Mouse (Mus musculus): ENCODE measurements at regions not wholly inside any gene's neighbourhood (a gene's known extent, or its start where the extent isn't known, plus 50 kb on each side); places are given as distances from the start of the nearest gene placed in this dataset.

- Histone ChIP-seq H3K36me3 (ENCODE audit: control insufficient read depth, insufficient read depth) (no peaks in the 10 kb centered on the region), H3K4me2 (ENCODE audit: low read depth) (no peak overlapping the region), H3K79me2 (ENCODE audit: control insufficient read depth, insufficient read depth) (no peaks in the 10 kb centered on the region), H3K4me3 (no peak overlapping the region), H3K27me3 (ENCODE audit: control insufficient read depth, insufficient read depth, insufficient read length) (no peaks in the 10 kb centered on the region), H3ac (ENCODE audit: control insufficient read depth, insufficient read length) (no peak overlapping the region)
- TF ChIP-seq REST (IDR thresholded peaks at IDR 0.05; ENCODE audit: insufficient read depth, insufficient read length) (no peak), E2F4 (IDR thresholded peaks at IDR 0.05; ENCODE audit: insufficient read depth) (no peak), MYOD1 (IDR thresholded peaks at IDR 0.05; ENCODE audit: control insufficient read depth in 1 of 3, insufficient read length in 2 of 3, low read depth in 2 of 3) (no peak), USF1 (IDR thresholded peaks at IDR 0.05; ENCODE audit: low read depth) (no peak), POLR2A (IDR thresholded peaks at IDR 0.05; ENCODE audit: insufficient read length, low read depth) (no peak), MYOG (IDR thresholded peaks at IDR 0.05; ENCODE audit: control insufficient read depth in 1 of 3, insufficient read depth in 1 of 3, insufficient read length in 2 of 3, low read depth in 2 of 3) (no peak), MAX (IDR thresholded peaks at IDR 0.05; ENCODE audit: low read depth) (no peak), TCF12 (IDR thresholded peaks at IDR 0.05; ENCODE audit: insufficient read depth, poor library complexity, severe bottlenecking) (no peak), TCF3 (IDR thresholded peaks at IDR 0.05; ENCODE audit: insufficient read length, low read depth) (no peak), SRF (IDR thresholded peaks at IDR 0.05; ENCODE audit: control insufficient read depth, insufficient read length, low read depth) (no peak), POLR2AphosphoS2 (IDR thresholded peaks at IDR 0.05; ENCODE audit: insufficient read length, low read depth) (no peak), CEBPB (IDR thresholded peaks at IDR 0.05; ENCODE audit: insufficient read depth, poor library complexity, severe bottlenecking) (no peak)
These were observed 120.2 kb upstream of the Ugt8a start for GRCm38 (mm10) chr3:126058585-126058984.

GRCm38 (mm10) chr3:126105086-126105485 lies 166.7 kb upstream of the Ugt8a start:
- no peak overlapping the region for H3K4me3 ChIP-seq
- H3K36me3 ChIP-seq (ENCODE audit: control insufficient read depth, insufficient read depth), result no peaks in the 10 kb centered on the region
- no peaks in the 10 kb centered on the region for H3K27me3 ChIP-seq (ENCODE audit: control insufficient read depth, insufficient read depth, insufficient read length)
- TF ChIP-seq E2F4 (IDR thresholded peaks at IDR 0.05; ENCODE audit: insufficient read depth) (no peak), MYOD1 (IDR thresholded peaks at IDR 0.05; ENCODE audit: control insufficient read depth in 1 of 3, insufficient read length in 2 of 3, low read depth in 2 of 3) (no peak)
- no peak overlapping the region for H3ac ChIP-seq (ENCODE audit: control insufficient read depth, insufficient read length)
- H3K4me2 ChIP-seq (ENCODE audit: low read depth), result no peak overlapping the region
- no peaks in the 10 kb centered on the region for H3K79me2 ChIP-seq (ENCODE audit: control insufficient read depth, insufficient read depth)

- Histone ChIP-seq H3K36me3 (ENCODE audit: control insufficient read depth, insufficient read depth) (no peaks in the 10 kb centered on the region), H3K27me3 (ENCODE audit: control insufficient read depth, insufficient read depth, insufficient read length) (no peaks in the 10 kb centered on the region), H3ac (ENCODE audit: control insufficient read depth, insufficient read length) (no peak overlapping the region), H3K4me2 (ENCODE audit: low read depth) (no peak overlapping the region), H3K4me3 (no peak overlapping the region), H3K79me2 (ENCODE audit: control insufficient read depth, insufficient read depth) (no peaks in the 10 kb centered on the region)
- TF ChIP-seq POLR2AphosphoS2 (IDR thresholded peaks at IDR 0.05; ENCODE audit: insufficient read length, low read depth) (no peak), REST (IDR thresholded peaks at IDR 0.05; ENCODE audit: insufficient read depth, insufficient read length) (no peak), SRF (IDR thresholded peaks at IDR 0.05; ENCODE audit: control insufficient read depth, insufficient read length, low read depth) (no peak), E2F4 (IDR thresholded peaks at IDR 0.05; ENCODE audit: insufficient read depth) (no peak), TCF3 (IDR thresholded peaks at IDR 0.05; ENCODE audit: insufficient read length, low read depth) (no peak), MYOD1 (IDR thresholded peaks at IDR 0.05; ENCODE audit: control insufficient read depth in 1 of 3, insufficient read length in 2 of 3, low read depth in 2 of 3) (no peak), MAX (IDR thresholded peaks at IDR 0.05; ENCODE audit: low read depth) (no peak), TCF12 (IDR thresholded peaks at IDR 0.05; ENCODE audit: insufficient read depth, poor library complexity, severe bottlenecking) (no peak), POLR2A (IDR thresholded peaks at IDR 0.05; ENCODE audit: insufficient read length, low read depth) (no peak), CEBPB (IDR thresholded peaks at IDR 0.05; ENCODE audit: insufficient read depth, poor library complexity, severe bottlenecking) (no peak), MYOG (IDR thresholded peaks at IDR 0.05; ENCODE audit: control insufficient read depth in 1 of 3, insufficient read depth in 1 of 3, insufficient read length in 2 of 3, low read depth in 2 of 3) (no peak), USF1 (IDR thresholded peaks at IDR 0.05; ENCODE audit: low read depth) (no peak)
These were observed 171.0 kb upstream of the Ugt8a start for GRCm38 (mm10) chr3:126109371-126109770.

GRCm38 (mm10) chr3:126117849-126118248 lies 179.4 kb upstream of the Ugt8a start:
- H3K4me3 ChIP-seq, result no peak overlapping the region
- no peak overlapping the region for H3ac ChIP-seq (ENCODE audit: control insufficient read depth, insufficient read length)
- no peaks in the 10 kb centered on the region for H3K27me3 ChIP-seq (ENCODE audit: control insufficient read depth, insufficient read depth, insufficient read length)
- H3K4me2 ChIP-seq (ENCODE audit: low read depth), result no peak overlapping the region
- H3K36me3 ChIP-seq (ENCODE audit: control insufficient read depth, insufficient read depth), result no peaks in the 10 kb centered on the region
- H3K79me2 ChIP-seq (ENCODE audit: control insufficient read depth, insufficient read depth), result no peaks in the 10 kb centered on the region
- no peak for TF ChIP-seq MYOG (IDR thresholded peaks at IDR 0.05; ENCODE audit: control insufficient read depth in 1 of 3, insufficient read depth in 1 of 3, insufficient read length in 2 of 3, low read depth in 2 of 3)
- TF ChIP-seq POLR2A (IDR thresholded peaks at IDR 0.05; ENCODE audit: insufficient read length, low read depth), result no peak
- no peak for TF ChIP-seq USF1 (IDR thresholded peaks at IDR 0.05; ENCODE audit: low read depth)
- no peak for TF ChIP-seq SRF (IDR thresholded peaks at IDR 0.05; ENCODE audit: control insufficient read depth, insufficient read length, low read depth)
- TF ChIP-seq POLR2AphosphoS2 (IDR thresholded peaks at IDR 0.05; ENCODE audit: insufficient read length, low read depth), result no peak
- no peak for TF ChIP-seq TCF3 (IDR thresholded peaks at IDR 0.05; ENCODE audit: insufficient read length, low read depth)
- no peak for TF ChIP-seq CEBPB (IDR thresholded peaks at IDR 0.05; ENCODE audit: insufficient read depth, poor library complexity, severe bottlenecking)
- no peak for TF ChIP-seq MAX (IDR thresholded peaks at IDR 0.05; ENCODE audit: low read depth)
- no peak for TF ChIP-seq TCF12 (IDR thresholded peaks at IDR 0.05; ENCODE audit: insufficient read depth, poor library complexity, severe bottlenecking)
- TF ChIP-seq E2F4 (IDR thresholded peaks at IDR 0.05; ENCODE audit: insufficient read depth), result no peak
